Mouse (Mus musculus) c-Kit-positive CD71-positive TER-119-positive erythroid progenitor cells, embryonic 14.5 days (primary cell): ENCODE results near the gene Ubl5.
A peak's percentile ranks its signal among the peaks of the same experiment; 100 is the strongest.
"Not testable (repeated sequence)": the region's sequence is repeated elsewhere in the genome, so short reads cannot be mapped to it uniquely, and the experiment has no call there.

Source experiments
- DNase-seq: peaks from one replicate; pipeline ENCODE4 v3.0.0-alpha.2; 2013; ENCODE audit warnings: low spot score

The Ubl5 gene

DNA sequence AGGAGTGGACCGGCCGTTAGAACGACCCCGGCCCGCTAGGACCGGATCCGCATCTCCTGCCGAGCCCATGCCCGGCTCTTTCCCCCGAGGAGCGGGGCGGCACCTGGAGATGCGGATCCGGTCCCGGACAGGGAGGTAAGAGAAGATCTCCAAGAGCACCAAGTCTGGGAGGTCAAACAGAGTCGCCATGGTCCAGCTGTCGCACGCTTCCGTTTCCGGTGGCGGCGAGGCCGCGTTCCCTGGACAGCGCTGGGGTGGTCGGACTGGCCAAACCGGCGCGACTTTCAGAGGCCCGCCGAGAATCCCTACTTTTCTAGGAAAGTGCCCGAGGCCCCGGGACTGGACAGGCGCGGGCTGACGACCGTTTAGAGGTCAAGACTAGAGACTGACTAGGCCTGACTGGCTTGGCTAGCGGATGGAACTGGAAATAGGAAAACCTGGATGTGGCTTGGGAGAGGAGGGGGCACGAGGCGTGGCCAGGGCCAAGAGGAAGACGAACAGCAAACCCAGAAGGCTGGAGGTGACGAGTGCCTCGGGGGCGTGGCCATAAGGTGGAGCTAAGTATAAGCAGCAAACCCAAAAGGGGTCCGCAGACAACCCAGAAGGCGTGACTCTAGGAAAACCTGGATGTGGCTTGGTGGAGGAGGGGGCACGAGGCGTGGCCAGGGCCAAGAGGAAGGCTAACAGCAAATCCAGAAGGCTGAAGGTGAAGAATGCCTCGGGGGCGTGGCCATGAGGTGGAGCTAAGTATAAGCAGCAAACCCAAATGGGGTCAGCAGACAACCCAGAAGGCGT, at the start of gene Ubl5:
Gene Ubl5, plus strand, starts transcription at position 778 of the 795 bp plus-strand sequence.
- peak; percentile 67 for DNase-seq

- DNase-seq, result no peak
These were observed 41.4 kb upstream of the Ubl5 start for GRCm38 (mm10) chr9:20601270-20601669.

GRCm38 (mm10) chr9:20606269-20606668, 36.4 kb upstream of the Ubl5 start:
- no peak for DNase-seq

DNA sequence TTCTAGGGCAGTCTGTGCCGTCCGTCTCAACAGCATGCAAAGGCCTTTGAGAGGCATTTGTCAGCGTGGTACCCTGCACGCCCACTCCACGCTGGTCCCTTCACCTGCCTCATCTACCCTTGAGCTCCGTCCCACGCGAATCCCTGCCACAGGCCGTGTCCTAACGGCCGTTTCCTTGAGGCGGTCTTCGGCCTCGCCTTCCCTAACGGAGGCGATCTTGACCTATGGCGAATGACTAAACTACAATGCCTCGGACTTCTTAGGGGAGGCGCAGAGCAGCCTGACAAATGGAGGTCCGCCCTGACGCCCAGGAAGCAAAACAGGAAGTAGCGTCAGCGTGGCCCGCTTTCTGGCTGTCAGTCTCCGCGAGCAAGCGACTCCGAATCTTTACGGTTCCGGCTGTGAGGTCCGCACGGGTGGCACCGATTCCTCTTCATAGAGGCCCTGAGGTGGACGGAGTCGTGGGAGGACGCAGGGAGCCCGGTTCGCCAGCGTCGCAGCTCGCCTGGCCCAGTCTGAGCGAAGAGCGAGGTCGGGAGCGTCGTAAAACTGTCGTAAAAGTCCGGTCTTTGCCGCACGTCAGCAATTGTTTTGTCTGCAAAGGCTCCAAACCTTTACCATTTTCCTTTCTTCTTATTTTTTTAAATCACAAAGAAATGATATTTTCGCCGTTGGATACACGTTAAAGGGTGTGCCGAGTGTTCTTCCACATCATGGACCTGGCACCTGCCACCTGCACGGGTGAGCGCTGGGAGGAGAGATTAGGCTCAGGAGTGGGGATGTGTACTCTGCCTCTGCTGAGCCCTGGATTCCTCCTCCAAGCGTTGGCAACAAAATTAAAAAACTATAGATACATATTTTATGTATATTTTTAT, 35.3 kb upstream of the Ubl5 start:
- peak; percentile 89 for DNase-seq

- DNase-seq, result no peak
These were observed 32.7 kb upstream of the Ubl5 start for GRCm38 (mm10) chr9:20609831-20610464.

- DNase-seq, result no peak
These were observed 30.7 kb upstream of the Ubl5 start for GRCm38 (mm10) chr9:20611976-20612375.

DNA sequence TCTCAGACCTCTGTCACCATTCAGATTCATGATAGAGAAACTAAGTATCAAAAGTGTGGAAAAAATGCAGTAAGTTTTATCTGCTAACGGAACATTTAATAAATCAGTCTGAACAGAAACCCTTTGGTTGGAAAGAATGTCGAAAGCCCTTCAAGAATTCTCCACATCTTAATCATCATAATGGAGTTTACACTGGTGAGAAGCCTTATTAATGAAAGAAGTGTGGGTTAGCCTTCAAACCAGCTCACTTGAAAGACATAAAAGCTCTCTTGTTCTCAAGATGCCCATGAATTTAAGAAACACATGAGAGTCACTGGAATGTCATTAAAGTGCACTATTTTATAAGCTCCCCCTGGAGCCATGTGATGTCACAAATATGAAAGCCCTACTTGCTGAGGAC, 26.0 kb upstream of the Ubl5 start:
- no peak for DNase-seq

- no peak for DNase-seq
These were observed 11.3 kb upstream of the Ubl5 start for GRCm38 (mm10) chr9:20631332-20631731.

DNA sequence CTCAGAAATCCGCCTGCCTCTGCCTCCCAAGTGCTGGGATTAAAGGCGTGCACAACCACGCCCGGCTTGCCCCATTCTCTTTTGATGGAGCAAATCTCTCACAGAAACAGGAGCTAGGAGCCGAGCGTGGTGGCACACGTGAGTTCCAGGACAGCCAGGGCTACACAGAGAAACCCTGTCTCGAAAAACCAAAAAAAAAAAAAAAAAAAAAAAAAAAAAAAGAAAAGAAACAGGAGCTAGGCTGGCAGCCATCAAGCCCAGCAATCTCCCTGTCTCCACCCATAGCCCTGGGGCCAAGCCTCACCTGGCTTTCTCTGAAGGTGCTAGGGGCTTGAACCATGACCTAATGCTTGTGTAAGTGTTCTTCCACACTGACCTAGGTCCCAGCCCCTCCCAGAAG, 7.0 kb upstream of the Ubl5 start:
- not testable (repeated sequence) for DNase-seq

GRCm38 (mm10) chr9:20636256-20636655, 6.4 kb upstream of the Ubl5 start:
- no peak for DNase-seq

GRCm38 (mm10) chr9:20636790-20637189, 5.9 kb upstream of the Ubl5 start:
- DNase-seq, result no peak

- DNase-seq, result no peak
These were observed 4.1 kb upstream of the Ubl5 start for GRCm38 (mm10) chr9:20638552-20638951.

GRCm38 (mm10) chr9:20639486-20639885, 3.2 kb upstream of the Ubl5 start:
- DNase-seq, result no peak

DNA sequence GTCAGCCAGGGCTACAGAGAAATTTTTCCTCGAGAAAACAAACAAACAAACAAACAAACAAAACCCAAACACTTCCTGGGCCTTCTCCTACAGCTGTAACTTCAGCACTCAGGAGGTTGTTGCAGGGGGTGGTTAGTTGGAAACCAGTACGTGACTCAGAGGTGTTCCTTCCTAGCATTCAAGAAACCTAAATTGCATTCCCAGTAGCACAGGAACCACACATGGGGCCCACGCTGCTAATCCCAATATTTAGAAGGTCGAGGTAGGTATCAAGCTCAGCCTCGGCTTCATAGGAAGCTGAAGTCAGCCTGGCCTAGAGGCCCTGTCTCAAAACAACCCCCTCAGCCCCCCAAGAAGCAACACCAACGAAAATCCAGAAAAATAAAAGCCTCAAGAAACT, 1.2 kb upstream of the Ubl5 start:
- no peak for DNase-seq

DNA sequence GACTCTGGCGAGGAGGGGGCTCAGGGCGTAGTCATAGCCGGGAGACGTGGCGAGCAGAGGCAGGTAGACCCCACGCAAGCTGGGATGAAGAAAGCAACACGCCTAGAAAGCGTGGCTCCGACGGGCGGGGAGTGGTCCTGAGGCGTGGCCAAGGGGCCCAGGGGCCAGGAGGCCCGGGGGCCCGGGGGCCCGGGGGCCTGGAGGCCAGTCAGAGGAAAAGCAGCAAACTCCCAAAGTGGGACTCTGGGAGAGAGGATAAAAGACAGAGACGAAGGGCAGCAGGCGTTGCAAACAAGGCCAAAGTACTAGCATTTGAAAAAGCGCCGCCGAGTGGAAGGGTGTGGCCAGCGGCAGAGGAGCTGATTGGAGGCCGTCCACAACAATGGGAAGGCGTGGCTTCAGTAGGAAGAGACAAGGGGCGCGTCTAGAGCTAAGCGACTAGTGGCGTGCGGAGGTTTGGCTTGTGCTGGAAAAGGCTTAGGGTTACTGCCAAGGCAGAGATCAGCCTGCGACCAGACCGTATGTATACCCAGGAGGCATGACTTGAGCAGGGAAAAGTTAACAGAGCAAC, 303 bp downstream of the Ubl5 start:
- peak; percentile 73 for DNase-seq

GRCm38 (mm10) chr9:20643781-20644180, 1.1 kb downstream of the Ubl5 start:
- no peak for DNase-seq

GRCm38 (mm10) chr9:20644360-20645081, 1.8 kb downstream of the Ubl5 start, which contains the start of gene Fbxl12:
Gene Fbxl12, minus strand, starts transcription at chr9:20644767.
- peak; percentile 69 for DNase-seq

DNA sequence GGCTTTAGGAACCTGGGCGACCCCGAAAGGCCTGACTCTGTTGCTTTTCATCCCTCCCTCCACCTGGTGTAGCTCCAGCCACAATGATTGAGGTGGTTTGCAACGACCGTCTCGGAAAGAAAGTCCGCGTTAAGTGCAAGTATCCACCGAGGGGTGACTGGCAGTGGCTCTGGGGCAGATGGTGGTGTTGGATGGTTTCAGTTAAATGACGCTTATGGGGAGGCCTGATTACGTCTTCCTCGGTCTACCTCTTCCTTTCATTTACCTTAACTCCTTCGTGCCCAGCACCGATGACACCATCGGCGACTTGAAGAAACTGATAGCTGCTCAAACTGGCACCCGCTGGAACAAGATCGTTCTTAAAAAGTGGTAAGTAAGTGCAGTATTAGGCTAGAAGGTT, 2.4 kb downstream of the Ubl5 start:
- no peak for DNase-seq

DNA sequence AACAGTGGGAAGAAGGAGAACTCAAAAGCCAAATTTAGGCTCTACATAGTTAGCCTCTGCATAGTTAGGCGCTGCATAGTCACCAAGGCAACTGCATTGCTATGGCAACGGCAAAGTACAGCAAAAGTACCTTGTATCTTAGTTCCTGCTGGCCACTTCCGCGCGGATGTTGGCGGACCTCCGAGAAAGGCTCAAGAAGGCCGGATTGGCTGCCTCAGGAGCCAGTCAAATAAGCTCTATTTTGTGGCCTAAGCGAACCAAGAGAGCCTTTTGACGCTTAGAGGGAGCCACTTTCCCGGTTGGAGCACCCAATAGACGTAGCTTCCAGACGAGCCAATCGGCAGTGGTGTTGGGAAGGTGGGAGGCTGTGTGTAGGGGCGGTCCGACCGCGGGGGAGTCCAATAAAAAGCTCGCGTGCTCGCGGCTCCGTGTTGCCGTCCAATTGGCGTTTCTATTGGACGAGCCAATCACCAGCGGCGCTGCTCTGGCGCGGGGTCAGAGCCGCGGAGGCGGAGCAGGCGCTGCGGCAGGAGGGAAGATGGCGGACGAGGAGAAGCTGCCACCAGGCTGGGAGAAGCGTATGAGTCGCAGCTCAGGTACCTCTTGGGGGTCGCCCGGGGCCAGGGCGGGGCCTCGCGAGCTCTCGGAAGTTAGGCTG, 9.1 kb downstream of the Ubl5 start, which contains the start of gene Pin1:
Gene Pin1, plus strand, starts transcription at position 494 of the 658 bp plus-strand sequence.
- DNase-seq, result peak; percentile 98

- DNase-seq, result no peak
These were observed 9.6 kb downstream of the Ubl5 start for GRCm38 (mm10) chr9:20652260-20652658.

DNA sequence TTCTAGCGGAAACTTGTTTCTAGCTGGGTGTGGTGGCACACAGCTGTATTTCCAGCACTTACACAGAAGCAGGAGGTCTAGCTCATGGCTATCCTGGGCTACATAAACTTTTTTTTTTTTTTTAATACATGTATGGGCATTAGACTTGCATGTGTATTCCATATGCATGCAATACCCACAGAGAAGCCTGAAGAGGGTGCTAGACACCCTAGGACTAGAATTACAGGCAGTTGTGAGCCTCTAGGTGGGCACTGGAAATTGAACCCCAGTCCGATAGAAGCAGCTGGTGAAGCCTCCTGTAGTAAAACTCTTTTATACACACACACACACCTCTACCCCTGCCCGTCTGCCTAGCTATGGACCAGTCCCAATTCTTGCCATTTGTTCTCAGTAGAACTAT, 11.2 kb downstream of the Ubl5 start:
- no peak for DNase-seq
